Mouse (Mus musculus) embryonic facial prominence, embryonic 15.5 days (tissue): ENCODE measurements around the gene Erich4. TPM values are rescaled to one million over a fixed set of nuclear protein-coding genes. Genes with fewer than 3 reads are reported as not detected.

ENCODE experiments used
- ATAC-seq: fragments of 200-750 bp; cut with Nextera tagmentation; 2 replicates; pipeline ENCODE4 v1.8.0; 2017; ENCODE audit warnings: low read depth, moderate TSS enrichment; ENCODE audit not compliant: insufficient number of reproducible peaks, low FRiP score, low TSS enrichment
- H3K27ac ChIP-seq: fragments of 300-500 bp; sonication (generic); replicated peaks from 2 replicates; pipeline ENCODE4 v1.5.1; 2015; ENCODE audit warnings: mild to moderate bottlenecking, inconsistent platforms
- H3K27me3 ChIP-seq: fragments of 300-500 bp; sonication (generic); 2 replicates; pipeline ENCODE4 v1.6.1; 2015; ENCODE audit warnings: inconsistent platforms
- H3K36me3 ChIP-seq: fragments of 300-500 bp; sonication (generic); 2 replicates; pipeline ENCODE4 v1.6.1; 2015; ENCODE audit warnings: mild to moderate bottlenecking, inconsistent platforms
- H3K4me1 ChIP-seq: fragments of 300-500 bp; sonication (generic); 2 replicates; pipeline ENCODE4 v1.6.1; 2015; ENCODE audit warnings: inconsistent platforms
- H3K4me2 ChIP-seq: fragments of 300-500 bp; sonication (generic); replicated peaks from 2 replicates; pipeline ENCODE4 v1.6.1; 2015; ENCODE audit warnings: mild to moderate bottlenecking, inconsistent platforms
- H3K4me3 ChIP-seq: fragments of 300-500 bp; sonication (generic); replicated peaks from 2 replicates; pipeline ENCODE4 v1.5.1; 2015; ENCODE audit warnings: mild to moderate bottlenecking, inconsistent platforms
- H3K9ac ChIP-seq: fragments of 300-500 bp; sonication (generic); 2 replicates; pipeline ENCODE4 v1.6.1; 2015; ENCODE audit warnings: inconsistent platforms
- H3K9me3 ChIP-seq: fragments of 300-500 bp; sonication (generic); replicated peaks from 2 replicates; pipeline ENCODE4 v1.6.1; 2016; ENCODE audit warnings: inconsistent platforms
- WGBS: fragments of 180-500 bp; shearing (Covaris S2); methylation state at CpG from one replicate; pipeline ENCODE4 v1.1.7; 2015; 5-methylcytosine and 5-hydroxymethylcytosine counted together
- polyA plus RNA-seq: library from polyadenylated mRNA; unstranded; fragments of >200 nt; fragmentation: Nextera tagmentation; extraction: Ambion mirVana; gene quantifications from 2 replicates; pipeline ENCODE4 v1.2.1, GENCODE M21; 2015

The Erich4 gene
- polyA plus RNA-seq: not detected in 2 replicates

- Histone ChIP-seq H3K4me3 (no peak within 1 kb of the TSS), H3K9me3 (no peaks in the 10 kb centered on the region), H3K36me3 (no peaks in the 10 kb centered on the region), H3K9ac (no peak within 1 kb of the TSS), H3K27me3 (no peaks in the 10 kb centered on the region), H3K4me2 (no peak within 1 kb of the TSS), H3K4me1 (peaks cover 12% of the 10 kb centered on the region; the same call in 1 of the 2 replicates), H3K27ac (no peak within 1 kb of the TSS)
- no peak for ATAC-seq
- 80% methylated on average over 5 of the region's 5 CpGs for WGBS
These were observed at the start of gene Erich4 for GRCm38 (mm10) chr7:25615706-25616011. TSS of gene Erich4 (minus strand) at chr7:25615892.

- Histone ChIP-seq H3K9ac (peak within 1 kb of the TSS; percentile 69), H3K36me3 (peaks cover 13% of the 10 kb centered on the region), H3K9me3 (no peaks in the 10 kb centered on the region), H3K27me3 (no peaks in the 10 kb centered on the region), H3K4me1 (peaks cover 31% of the 10 kb centered on the region), H3K4me3 (peak within 1 kb of the TSS; percentile 72), H3K27ac (peak within 1 kb of the TSS; percentile 74), H3K4me2 (peak within 1 kb of the TSS; percentile 77)
- peak; percentile 98 for ATAC-seq
- WGBS: under 1% methylated on average over 50 of the region's 50 CpGs
These were observed 43.2 kb upstream of the Erich4 start, which contains the start of the genes Bckdha and Exosc5 for GRCm38 (mm10) chr7:25658657-25659472. TSS of gene Bckdha (minus strand) at chr7:25658981. TSS of gene Exosc5 (plus strand) at chr7:25659164.

DNA sequence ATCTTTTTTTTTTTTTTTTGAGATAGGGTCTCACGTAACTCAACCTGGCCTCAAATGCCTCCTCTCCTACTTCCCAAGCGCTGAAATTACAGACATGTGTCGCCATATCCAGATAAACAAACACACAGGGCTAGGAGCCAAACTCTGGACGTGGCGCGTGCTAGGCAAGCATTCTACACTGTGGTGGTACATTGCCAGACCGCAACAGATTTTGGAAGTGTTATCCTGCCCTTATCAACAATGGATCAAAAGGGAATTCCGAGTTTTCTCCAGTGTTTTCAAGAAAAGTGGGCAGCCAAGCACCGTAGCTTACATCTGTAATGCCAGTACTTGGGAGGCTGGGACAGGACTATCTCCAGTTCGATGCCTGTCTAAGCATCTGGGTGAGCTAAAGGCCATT is 42.1 kb upstream of the Erich4 start:
- ATAC-seq: no peak
- no peaks in the 10 kb centered on the region for H3K27me3 ChIP-seq
- H3K27ac ChIP-seq: no peak overlapping the region
- H3K36me3 ChIP-seq: peaks cover 4% of the 10 kb centered on the region; the same call in 1 of the 2 replicates
- peak overlapping the region; percentile 72 for H3K4me3 ChIP-seq
- H3K9ac ChIP-seq: peak overlapping the region; percentile 69
- H3K9me3 ChIP-seq: no peaks in the 10 kb centered on the region
- H3K4me1 ChIP-seq: peaks cover 31% of the 10 kb centered on the region
- H3K4me2 ChIP-seq: peak overlapping the region; percentile 77
- WGBS: 34% methylated on average over 10 of the region's 10 CpGs

DNA sequence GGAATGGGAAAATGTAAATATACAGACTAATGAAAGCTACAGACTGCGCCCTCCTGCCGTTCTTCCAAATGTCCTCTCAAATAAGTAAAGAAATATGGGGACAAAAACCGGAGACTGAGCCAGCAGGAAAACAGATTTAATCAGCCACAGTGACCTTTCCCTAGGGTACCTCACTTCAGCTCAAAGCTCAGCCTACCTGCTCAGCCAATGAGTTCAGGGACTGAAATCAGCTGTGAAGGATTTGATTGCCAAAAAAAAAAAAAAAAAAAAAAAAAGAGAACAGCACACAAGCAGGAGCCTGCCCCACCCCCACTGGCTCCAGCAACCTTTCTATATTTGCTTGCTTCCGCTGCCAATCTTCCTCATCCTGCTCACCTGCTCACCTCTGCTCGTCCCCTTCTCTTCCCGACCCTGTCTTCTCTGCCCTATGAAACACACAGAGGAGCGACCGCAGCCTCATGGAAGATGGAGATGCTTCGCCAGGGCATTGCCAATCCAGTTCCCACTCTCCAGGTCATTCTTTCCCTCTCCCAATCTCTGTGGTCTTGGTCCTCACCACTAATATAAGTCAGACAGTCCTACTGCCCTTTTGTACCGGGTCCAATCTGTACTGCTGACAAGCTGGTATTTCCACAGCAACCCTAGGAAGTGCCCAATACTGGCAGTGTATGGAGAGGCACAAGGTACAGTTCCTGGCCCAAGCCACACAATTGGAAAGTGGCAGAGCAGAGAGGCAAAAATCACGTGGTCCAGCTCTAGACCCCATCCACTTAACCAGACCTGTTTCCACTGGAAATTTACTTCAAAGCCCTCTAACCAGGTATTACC is 40.1 kb upstream of the Erich4 start:
- H3K4me1 ChIP-seq: peaks cover 31% of the 10 kb centered on the region
- H3K4me3 ChIP-seq: no peak overlapping the region
- no peaks in the 10 kb centered on the region for H3K36me3 ChIP-seq
- no peaks in the 10 kb centered on the region for H3K27me3 ChIP-seq
- H3K4me2 ChIP-seq: no peak overlapping the region
- no peak for ATAC-seq
- no peak overlapping the region for H3K27ac ChIP-seq
- H3K9ac ChIP-seq: no peak overlapping the region
- WGBS: 76% methylated on average over 11 of the region's 11 CpGs
- no peaks in the 10 kb centered on the region for H3K9me3 ChIP-seq

DNA sequence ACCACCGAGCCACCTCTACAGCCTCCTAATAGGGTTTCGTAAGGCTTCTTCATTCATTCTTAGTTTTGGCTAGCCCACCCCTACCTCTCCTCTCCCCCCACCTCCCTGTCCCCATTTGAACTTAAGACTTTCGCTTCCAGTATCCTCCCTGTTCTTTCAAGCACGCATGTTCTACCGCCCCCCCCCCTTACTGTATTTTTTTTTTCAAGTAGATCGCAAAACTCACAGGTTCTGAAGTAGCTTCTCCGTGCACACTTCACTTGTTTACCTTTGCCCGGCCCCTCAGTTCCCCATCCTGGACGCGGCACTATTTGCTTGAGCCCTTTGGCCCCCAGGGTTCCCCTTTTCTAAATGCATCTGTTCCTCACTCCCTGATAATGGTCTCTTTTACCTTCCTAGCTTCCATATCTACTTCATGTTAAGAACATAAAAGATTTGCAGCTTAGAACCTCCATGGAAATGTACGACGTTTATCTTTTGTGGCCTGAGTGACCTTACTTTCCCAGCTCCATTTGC is 36.6 kb upstream of the Erich4 start:
- Histone ChIP-seq H3K36me3 (0 out of 2 replicates have a peak, but pooled peaks cover 2% of the 10 kb centered on the region), H3K9ac (no peak overlapping the region), H3K4me3 (no peak overlapping the region), H3K9me3 (no peaks in the 10 kb centered on the region), H3K27me3 (no peaks in the 10 kb centered on the region), H3K27ac (no peak overlapping the region), H3K4me2 (no peak overlapping the region), H3K4me1 (peaks cover 15% of the 10 kb centered on the region; the same call in 1 of the 2 replicates)
- ATAC-seq: no peak
- 87% methylated on average over 12 of the region's 12 CpGs for WGBS

GRCm38 (mm10) chr7:25651281-25651680 is 35.6 kb upstream of the Erich4 start:
- Histone ChIP-seq H3K27me3 (no peaks in the 10 kb centered on the region), H3K4me3 (no peak overlapping the region), H3K4me1 (0 out of 2 replicates have a peak, but pooled peaks cover 6% of the 10 kb centered on the region), H3K4me2 (no peak overlapping the region), H3K9me3 (no peaks in the 10 kb centered on the region), H3K9ac (no peak overlapping the region), H3K36me3 (0 out of 2 replicates have a peak, but pooled peaks cover 2% of the 10 kb centered on the region), H3K27ac (no peak overlapping the region)
- WGBS: 84% methylated on average over 8 of the region's 8 CpGs
- ATAC-seq: no peak

GRCm38 (mm10) chr7:25649839-25650238 is 34.1 kb upstream of the Erich4 start:
- Histone ChIP-seq H3K27me3 (no peaks in the 10 kb centered on the region), H3K4me2 (no peak overlapping the region), H3K36me3 (0 out of 2 replicates have a peak, but pooled peaks cover 2% of the 10 kb centered on the region), H3K4me3 (no peak overlapping the region), H3K9me3 (no peaks in the 10 kb centered on the region), H3K9ac (no peak overlapping the region), H3K4me1 (0 out of 2 replicates have a peak, but pooled peaks cover 6% of the 10 kb centered on the region), H3K27ac (no peak overlapping the region)
- ATAC-seq: no peak
- WGBS: 53% methylated on average over 5 of the region's 5 CpGs

DNA sequence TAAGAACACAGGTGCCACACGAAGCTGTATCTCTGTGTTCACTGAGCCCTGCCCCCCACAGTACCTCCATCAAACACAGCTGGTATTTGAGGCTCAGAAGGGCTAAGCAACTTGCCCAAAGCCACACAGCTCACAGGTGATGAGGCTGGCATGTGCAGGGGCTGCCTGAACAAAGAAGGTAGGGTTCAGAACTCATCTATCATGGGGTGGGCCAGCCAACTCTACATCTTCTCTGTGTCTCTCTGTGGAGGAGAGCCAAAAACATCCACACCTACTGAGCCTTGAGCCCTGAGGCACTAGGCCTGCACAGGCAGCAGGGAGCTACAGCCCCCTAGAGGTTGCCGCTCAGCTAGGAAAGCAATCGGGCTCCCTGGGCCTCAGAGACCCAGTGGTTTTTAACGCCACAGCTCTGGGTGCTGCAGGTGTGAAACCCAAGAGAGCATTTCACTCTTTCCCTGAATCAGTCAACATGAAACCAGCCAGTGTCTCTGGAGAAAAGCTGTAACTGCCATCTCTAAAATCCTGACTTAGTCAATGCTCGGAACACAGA is 32.0 kb upstream of the Erich4 start:
- Histone ChIP-seq H3K9ac (no peak overlapping the region), H3K4me1 (0 out of 2 replicates have a peak, but pooled peaks cover 6% of the 10 kb centered on the region), H3K27me3 (no peaks in the 10 kb centered on the region), H3K4me2 (no peak overlapping the region), H3K36me3 (0 out of 2 replicates have a peak, but pooled peaks cover 2% of the 10 kb centered on the region), H3K9me3 (no peaks in the 10 kb centered on the region), H3K4me3 (no peak overlapping the region), H3K27ac (no peak overlapping the region)
- no peak for ATAC-seq
- 41% methylated on average over 5 of the region's 5 CpGs for WGBS

DNA sequence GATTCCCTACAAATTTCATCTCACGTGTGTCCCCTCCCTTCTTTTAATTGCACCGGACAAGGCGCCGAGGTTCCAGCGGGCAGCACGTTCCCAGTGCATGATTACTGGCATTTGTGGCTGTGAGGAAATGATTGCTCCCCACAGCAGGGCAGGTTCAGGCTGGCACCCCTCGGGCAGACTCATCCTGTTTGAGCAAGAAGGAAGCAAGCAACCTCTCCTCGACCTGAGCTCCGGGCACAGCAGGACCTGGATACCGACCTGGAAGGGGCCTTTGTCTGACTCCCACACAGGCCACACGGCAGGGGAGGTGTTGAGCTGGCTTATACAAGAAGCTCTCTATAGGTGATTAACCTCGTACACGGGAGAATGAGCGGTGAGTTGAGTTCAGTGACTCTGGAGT is 29.4 kb upstream of the Erich4 start:
- H3K4me3 ChIP-seq: no peak overlapping the region
- no peak for ATAC-seq
- no peaks in the 10 kb centered on the region for H3K9me3 ChIP-seq
- H3K27me3 ChIP-seq: no peaks in the 10 kb centered on the region
- H3K4me2 ChIP-seq: no peak overlapping the region
- 0 out of 2 replicates have a peak, but pooled peaks cover 6% of the 10 kb centered on the region for H3K4me1 ChIP-seq
- WGBS: 46% methylated on average over 14 of the region's 14 CpGs
- 0 out of 2 replicates have a peak, but pooled peaks cover 6% of the 10 kb centered on the region for H3K36me3 ChIP-seq
- no peak overlapping the region for H3K9ac ChIP-seq
- H3K27ac ChIP-seq: no peak overlapping the region

- no peak overlapping the region for H3K4me3 ChIP-seq
- 0 out of 2 replicates have a peak, but pooled peaks cover 5% of the 10 kb centered on the region for H3K36me3 ChIP-seq
- H3K27me3 ChIP-seq: no peaks in the 10 kb centered on the region
- no peak overlapping the region for H3K4me2 ChIP-seq
- no peak overlapping the region for H3K27ac ChIP-seq
- no peaks in the 10 kb centered on the region for H3K9me3 ChIP-seq
- H3K9ac ChIP-seq: no peak overlapping the region
- no peak for ATAC-seq
- 70% methylated on average over 4 of the region's 4 CpGs for WGBS
- 0 out of 2 replicates have a peak, but pooled peaks cover 6% of the 10 kb centered on the region for H3K4me1 ChIP-seq
These were observed 28.9 kb upstream of the Erich4 start for GRCm38 (mm10) chr7:25644631-25645030.
